Mouse (Mus musculus) left cerebral cortex, postnatal 4 days (tissue): ENCODE results near the gene Lman2. TPM values are rescaled to one million over a fixed set of nuclear protein-coding genes. Genes with fewer than 3 reads are reported as not detected.
A peak's percentile ranks its signal among the peaks of the same experiment; 100 is the strongest.

Source experiments
- DNase-seq: peaks from one replicate; pipeline ENCODE4 v3.0.0-alpha.2; 2022
- intact Hi-C: fragments of 180-260 bp; cut with DNase I; formaldehyde crosslinking; loops from one replicate; pipeline ENCODE4 v1.15.1; 2025
- total RNA-seq, 2 experiments: library from RNA; stranded (reverse); gene quantifications; 2 replicates each; pipeline ENCODE4 v1.2.3; 2021

Lman2 gene
- total RNA-seq = 10 to 100 TPM; 43.1 to 46.8 TPM

DNA sequence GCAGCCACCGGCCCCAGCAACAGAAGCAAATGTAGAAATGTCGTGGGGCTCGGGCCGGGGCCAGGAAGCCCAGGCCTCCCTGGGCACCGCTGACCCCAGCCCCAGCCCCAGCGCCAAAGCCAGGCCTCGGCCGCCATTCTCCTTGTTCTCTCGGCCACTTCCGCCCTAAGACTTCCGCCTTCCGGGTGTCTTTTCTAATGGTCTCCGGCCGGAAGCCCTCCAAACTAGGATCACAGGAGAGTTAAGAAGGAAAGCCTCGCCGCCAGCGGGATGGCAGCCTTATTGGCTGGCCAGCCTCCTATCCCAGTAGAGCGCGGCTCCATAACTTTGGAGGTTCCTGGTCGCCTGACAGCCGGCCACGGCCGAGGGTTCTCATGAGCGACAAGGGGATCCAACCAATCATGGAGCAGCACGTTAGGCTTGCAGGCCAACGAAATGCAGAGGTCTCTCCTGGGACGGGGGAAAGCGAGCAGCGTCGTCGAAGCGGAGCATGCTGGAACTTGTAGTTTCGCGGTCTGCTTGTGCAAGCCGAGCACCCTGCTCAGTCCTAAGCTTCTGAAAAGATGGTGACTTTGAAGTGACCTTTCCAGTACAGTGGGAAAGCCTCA, at the start of gene Lman2:
TSS of gene Lman2 (minus strand) at position 331 of the 608 bp plus-strand sequence.
- intact Hi-C loops = no loop called here

DNA sequence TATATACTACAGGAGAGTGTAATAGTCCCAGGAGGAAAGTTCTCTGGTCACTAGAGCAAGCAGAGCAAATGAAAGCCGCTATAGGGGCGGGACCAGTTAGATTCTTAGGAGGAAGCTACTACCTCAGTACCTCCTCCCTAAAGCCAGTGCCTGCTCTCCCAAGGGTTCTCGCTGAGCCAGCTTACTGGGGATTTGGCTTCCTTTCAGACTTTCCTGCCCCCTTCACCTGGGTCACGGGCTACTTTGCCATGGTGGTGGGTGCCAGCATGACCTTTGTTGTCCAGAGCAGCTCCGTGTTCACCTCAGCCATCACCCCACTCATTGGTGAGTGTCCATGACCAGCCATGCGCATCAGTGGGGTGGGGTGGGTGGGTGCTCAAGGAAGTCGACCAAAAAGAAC, 49.2 kb upstream of the Lman2 start:
- intact Hi-C loops = no loop called here
- no peak for DNase-seq

More for the DNA sequence above, at the start of gene Lman2:
- peak; percentile 97 for DNase-seq

DNA sequence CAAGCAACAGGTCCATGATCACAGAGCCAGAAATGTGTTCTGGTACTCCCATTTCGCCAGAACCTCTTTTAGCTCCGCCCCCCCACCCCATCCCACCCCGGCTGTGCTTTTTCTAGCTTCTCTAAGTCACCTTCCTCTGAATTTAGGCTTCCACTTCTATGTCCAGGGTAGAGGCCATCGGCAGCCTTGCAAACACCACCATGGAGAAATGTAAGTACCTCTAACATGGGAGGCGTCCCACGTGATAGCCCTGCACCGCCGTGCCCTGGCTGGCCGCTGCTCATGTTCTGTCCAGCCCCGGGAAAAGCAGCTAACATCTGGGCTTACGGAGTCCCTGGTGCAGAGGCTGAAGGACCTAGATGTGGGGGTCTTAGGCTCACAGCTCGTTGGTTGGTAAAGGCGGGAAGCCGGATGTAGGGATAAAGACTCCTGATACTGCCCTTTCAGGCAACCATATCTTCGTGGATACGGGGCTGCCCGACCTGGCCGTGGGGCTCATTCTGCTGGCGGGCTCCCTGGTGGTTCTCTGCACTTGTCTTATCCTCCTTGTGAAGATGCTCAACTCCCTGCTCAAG, 46.0 kb upstream of the Lman2 start:
- intact Hi-C loops = loop anchor here (5.0 kb wide), 1 partner anchor 104 kb away; the partner anchor contains the start of gene Pdlim7
- no peak for DNase-seq

DNA sequence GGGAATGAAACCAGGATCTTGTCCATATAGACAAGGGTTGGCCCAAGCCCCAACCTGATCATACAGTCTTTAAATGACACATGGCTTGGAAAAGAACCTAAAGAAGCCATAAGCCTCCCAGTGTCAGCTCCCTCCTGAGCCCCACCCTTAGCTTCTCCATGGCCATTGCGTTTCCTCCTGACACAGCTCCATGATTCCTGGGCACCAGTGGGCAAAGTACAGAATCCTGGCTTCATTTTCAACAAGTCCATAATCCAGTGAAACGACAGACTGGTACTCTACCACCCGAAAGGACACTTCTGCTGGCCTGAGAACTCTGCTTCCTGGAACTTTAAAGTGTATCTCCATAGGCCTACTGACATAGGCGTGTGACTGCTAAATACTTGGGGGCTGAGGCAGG, 44.8 kb upstream of the Lman2 start:
- no peak for DNase-seq
- intact Hi-C loops = loop anchor here (5.0 kb wide), 1 partner anchor 105 kb away; the partner anchor contains the start of gene Pdlim7

DNA sequence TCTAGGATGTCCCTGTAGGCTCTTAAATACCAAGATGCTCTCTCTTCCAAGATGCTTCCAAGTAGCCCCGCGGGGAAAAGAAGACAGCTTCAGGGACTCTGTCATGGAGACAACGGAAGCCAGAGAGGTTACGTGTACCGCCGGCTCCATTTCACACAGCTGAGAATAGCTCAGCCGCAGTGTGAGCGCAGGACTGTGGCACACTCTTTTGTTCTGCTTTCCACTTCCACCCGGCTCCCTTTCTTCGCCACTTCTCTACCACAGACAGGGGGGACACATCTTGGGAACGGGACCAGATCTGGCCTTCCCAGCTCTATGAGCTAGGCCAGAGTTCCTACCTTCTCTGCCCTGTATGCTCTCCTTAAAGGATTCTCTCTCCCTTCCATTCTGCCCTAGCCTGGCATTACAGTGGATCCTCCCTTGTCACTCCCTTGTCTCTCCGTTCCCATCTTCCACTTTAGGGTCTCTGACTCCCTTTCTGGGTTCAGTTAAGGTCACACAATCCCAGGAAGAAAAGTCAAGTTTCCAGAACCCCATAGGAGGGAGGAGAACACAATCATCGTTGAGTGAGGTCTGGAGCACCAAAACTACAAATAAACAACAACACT, 43.3 kb upstream of the Lman2 start:
- intact Hi-C loops = loop anchor here (5.0 kb wide), 1 partner anchor 106 kb away; the partner anchor contains the start of gene Pdlim7
- DNase-seq = no peak

DNA sequence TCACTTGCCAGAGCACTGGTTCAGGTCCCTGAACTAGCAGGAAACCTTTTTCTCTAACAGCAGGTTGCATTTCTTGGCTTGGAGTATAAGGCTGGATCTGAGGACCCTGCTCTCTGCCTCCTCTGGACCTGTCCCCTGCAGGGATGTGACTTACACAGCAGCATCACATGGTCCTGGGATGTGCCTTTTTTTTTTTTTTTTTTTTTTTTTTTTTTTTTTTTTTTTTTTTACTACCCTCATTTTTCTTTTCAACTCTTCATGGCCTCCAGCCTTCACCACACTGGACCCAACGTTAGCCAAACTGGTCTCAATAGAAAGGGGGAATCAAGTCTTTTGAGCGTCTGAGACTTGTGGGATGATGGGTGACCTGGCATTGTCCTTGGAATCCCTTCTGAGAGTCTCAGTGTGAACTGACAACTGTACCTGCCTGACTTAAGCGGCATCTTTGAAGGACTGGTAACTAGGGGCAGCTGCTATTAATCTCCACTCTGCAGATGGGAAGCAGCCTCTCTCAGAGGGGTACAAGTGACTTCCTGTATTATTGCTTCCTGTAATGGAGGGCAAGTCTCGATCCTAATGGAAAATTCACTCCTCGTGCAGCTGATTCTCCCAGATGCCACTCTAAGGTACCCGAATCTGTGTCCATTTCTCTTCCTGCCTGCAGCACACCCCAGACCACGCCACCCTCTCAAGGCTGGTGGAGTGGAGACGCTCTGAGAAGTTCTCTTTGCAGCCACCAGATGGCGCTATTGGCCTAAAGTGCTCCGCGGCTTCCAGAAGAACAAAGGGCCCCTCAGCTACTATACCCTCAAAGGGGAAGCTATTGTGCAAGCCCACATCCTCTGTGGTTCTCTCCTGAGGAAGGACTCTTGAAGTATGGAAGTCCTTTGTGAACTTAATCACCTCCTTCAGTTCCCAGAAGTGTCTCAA, 42.5 kb upstream of the Lman2 start:
- DNase-seq = peak; percentile 78
- intact Hi-C loops = loop anchor here (5.0 kb wide), 1 partner anchor 107 kb away; the partner anchor contains the start of gene Pdlim7

DNA sequence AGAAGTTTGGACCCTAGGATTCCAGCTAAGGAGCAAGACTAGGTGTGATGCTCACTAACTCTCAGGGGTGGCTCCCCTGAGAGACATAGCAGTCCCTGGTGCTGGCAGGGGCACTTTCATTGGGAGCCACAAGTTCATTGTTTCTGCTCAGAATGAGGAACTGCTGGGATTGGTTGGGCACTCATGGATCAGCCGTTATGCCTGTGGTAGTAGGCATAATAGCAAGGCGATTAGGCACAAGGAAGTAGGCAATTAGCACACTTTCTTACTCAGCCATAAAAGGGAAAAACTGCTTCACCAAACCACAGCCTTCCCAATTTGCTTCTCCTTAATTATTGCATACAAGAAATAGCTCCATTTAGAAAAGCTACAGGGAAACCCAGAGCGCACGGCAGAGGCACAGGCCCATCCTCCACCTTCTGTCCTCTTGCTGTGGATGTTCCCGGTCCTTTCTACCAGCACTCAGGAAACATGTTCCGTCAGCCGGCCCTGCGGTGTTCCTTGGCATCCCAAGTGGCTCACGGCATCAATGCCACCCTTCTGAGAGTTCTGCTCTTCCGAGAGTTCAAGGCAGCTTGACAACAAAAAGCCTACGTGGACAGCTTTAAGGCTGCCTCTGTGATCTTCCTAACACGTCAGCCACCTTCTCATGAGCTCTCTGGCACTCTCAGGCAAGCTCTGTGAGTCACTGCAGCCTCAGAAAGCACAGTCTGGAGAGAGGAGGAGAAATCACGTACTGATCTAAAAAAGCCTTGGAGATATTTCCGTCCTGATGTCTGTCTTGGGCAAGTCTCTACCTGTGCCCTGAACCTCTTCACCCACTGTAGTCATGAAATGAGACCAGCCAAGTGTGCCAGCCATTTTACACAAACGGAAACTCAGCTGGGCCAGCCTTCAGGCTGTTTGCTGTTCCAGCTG, 41.6 kb upstream of the Lman2 start:
- intact Hi-C loops = no loop called here

DNA sequence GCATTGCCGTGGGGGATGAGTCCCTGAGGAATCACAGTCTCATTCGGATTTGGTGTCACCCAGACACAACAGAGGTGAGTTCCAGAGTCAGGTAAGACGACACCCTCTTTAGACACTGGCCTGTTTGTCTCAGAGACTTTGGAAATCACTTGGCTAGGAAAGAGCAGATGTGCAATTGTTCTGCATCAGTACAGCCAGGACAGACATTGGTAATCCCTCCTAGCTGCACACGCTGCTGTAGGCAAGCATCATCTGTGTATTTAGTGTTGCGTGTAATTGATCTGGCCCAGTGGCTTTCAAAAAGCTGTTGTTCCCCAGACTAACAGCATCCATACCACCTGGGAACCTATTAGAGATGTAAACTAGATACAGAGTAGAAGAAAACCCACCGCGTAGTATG, 40.7 kb upstream of the Lman2 start:
- intact Hi-C loops = no loop called here

More for the DNA sequence above, 41.6 kb upstream of the Lman2 start:
- DNase-seq = no peak

DNA sequence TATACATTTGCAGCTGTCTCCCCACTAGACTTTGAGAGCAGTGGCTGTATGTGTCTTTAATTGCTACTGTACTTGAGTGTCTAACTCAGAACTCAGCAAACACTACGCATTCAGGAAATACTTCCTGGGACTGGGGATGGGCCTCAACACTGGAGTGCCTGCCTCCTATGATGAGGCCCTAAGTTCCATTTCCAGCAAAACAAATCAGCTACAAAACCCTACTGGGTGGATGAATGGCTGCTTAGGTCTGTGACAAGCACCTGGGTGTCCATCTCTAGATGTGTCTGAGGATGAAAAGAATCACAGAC, 37.4 kb upstream of the Lman2 start:
- intact Hi-C loops = no loop called here
- DNase-seq = no peak

More for the DNA sequence above, 40.7 kb upstream of the Lman2 start:
- DNase-seq = no peak

DNA sequence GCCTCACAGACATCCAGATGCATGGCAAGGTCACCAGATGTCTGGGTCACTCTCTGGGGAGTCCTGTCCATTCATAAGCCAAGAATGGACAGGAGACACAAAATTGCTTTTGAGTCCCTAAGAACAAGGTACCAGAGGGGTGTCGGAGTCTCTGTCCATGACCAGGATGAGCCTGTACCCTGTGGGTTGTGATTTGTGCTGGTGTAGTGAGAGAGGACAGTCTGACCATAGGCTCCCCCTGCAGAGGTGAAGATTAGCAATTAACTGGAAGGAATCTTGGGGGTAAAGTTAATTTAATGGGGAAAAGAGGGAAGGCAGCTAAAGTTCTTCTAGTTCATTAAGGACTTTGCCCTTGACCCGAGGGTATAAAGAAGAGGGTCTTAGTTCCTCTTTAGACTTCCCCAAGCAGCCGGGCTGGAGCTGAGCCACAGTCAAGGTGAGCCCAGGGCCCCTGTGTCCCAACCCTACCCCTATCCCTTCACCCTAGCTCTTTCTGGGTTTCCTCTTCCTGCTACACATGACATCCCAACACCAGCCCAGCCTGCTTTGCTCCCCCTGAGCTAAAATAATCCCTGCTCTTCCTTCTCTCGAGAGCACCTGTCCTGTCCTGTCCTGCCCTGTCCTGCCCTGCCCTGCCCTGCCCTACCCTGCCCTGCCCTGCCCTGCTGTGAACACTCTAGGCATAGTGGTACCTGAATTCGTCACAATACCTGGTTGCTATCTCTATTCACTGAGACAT, 36.9 kb upstream of the Lman2 start:
- DNase-seq = no peak
- intact Hi-C loops = no loop called here

DNA sequence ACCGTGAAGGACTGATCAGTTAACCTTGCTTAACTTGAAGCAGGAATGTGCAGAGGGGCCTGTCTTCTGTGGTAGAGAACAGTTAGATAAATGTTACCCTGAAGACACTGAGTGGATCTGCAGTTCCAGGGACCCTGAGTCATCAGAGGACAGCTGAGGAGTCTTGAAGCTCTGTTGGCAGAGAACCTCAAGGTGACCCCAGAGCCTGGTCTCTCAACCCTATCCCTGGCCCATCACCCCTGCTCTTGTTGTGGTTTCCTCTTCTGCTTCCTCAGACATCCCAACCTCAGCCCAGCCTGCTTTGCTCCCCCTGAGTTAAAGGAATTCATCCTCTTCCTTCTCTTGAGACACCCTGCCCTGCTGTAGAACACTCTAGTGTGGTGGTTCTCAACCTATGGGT, 35.5 kb upstream of the Lman2 start, which contains the start of gene Slc34a1:
TSS of gene Slc34a1 (plus strand) at position 100 of the 400 bp plus-strand sequence.
- no peak for DNase-seq
- intact Hi-C loops = no loop called here

DNA sequence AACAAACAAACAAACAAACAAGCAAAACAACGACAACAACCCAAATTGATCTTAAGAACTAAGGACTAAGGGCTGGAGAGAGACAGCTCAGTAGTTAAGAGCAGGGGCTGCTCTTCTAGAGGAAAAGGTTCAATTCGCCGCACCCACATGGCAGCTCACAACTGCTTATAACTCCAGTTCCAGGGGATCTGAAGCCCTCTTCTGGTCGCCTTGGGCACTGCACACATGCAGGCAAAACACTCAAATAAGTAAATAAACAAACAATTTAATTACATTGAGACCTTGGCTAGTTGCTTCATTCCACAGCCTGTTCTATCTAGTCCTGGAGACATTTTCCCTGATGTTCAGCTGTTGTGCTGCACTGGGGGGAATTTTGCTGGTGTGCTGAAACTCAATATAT, 30.4 kb upstream of the Lman2 start:
- intact Hi-C loops = no loop called here
- DNase-seq = no peak

DNA sequence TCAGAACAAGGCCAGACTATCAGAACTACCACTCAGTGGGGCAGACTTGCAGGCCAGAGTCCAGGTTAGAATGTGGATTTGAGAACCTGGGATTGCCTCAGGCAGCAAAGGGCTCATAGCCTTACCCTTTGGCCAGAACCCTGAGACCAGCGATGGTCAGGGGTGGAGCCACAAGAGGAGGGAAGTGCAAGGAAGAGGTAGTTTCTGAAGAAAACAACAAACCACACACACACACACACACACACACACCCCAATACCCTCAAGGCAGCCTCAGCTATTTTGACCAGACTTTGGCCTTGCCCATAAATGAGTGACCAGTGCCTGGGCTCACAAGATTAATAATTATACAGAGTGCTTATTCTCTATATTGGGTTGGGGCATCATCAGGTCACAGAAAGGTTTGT, 29.0 kb upstream of the Lman2 start:
- intact Hi-C loops = no loop called here
- DNase-seq = no peak

DNA sequence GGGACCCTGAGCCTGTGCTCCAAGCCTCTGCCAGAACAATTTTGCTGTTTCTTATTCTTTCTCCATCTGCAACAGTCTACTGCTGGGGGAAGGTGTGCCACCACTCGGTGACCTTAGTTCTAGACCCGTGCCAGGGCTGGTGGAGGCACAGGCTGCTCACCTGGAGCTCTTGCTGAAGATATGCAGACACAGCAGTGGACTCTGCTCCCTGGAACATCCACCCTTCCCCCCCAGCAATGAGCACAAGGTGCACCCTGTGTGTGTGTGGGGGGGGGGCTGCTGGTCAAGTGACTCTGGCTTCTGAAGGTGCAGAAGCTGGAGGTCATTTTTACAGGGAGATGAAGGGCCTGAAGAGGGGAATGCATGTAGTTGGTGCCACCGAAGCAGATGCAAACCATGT, 28.1 kb upstream of the Lman2 start:
- intact Hi-C loops = no loop called here
- no peak for DNase-seq

DNA sequence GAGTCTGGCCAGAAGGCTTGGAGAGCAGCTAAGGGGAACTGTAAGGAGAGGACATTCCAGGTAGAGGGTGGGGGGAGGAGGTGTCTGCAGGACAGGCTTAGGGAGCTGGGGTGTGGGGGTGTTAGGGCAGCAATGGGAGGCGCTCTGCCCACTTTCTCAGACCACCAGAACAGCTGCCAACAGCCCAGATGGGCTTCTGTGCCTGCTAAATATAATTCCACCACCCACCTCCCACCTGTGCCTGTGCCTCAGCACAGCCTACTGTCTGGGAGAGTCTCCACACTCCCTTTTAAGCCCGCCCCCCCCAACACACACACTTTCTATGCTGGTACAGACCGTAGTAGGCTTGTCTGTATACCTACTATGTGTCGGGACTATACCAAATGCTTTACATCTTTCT, 19.2 kb upstream of the Lman2 start:
- DNase-seq = no peak
- intact Hi-C loops = no loop called here

DNA sequence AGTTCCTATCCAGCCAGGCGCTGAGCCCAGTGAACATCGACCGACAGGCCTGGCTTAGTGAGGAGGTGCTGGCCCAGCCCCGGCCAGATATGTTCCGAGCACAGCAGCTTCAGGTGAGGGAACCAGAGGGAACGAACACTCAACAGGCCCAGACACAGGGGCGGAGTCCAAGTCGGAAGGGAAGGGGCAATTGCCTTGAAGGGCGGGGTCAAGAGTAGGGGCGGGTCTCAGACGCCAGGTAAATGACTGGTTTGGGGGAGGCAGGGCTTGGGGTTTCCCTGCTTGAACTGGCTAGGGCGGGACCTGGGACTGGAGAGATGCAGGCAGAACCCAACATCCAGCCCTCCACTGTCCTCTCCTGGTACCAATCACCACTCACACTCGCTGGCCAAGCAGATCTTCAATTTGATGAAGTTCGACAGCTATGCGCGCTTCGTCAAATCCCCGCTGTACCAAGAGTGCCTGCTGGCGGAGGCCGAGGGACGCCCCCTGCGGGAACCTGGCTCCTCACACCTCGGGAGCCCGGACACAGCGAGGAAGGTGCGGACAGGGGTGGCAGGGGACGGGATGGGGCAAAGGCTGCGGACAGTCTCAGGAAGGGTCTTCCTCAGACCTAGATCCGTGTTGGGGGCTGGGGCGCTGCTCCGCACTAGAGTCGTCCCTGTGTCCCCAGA, 16.5 kb upstream of the Lman2 start:
- intact Hi-C loops = no loop called here

DNA sequence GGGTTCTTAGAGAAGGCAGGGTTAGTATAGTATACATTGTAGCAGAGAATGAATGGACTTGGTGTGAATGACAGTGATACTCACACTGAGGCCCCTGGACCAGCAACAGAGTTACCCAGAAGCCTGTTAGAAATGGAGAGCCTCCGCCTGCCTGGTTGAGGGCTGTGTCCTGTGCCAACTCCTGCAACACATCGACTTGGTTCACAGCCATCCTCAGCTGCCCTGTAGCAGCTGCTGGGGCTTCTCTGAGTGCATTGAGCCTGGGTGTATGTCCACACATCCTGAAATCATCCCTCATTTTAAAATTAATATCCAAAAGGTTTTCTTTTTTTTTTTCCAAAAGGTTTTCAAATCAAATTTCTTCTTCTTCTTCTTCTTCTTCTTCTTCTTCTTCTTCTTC, 13.3 kb upstream of the Lman2 start:
- peak; percentile 53 for DNase-seq
- intact Hi-C loops = no loop called here

More for the DNA sequence above, 16.5 kb upstream of the Lman2 start:
- DNase-seq = no peak

DNA sequence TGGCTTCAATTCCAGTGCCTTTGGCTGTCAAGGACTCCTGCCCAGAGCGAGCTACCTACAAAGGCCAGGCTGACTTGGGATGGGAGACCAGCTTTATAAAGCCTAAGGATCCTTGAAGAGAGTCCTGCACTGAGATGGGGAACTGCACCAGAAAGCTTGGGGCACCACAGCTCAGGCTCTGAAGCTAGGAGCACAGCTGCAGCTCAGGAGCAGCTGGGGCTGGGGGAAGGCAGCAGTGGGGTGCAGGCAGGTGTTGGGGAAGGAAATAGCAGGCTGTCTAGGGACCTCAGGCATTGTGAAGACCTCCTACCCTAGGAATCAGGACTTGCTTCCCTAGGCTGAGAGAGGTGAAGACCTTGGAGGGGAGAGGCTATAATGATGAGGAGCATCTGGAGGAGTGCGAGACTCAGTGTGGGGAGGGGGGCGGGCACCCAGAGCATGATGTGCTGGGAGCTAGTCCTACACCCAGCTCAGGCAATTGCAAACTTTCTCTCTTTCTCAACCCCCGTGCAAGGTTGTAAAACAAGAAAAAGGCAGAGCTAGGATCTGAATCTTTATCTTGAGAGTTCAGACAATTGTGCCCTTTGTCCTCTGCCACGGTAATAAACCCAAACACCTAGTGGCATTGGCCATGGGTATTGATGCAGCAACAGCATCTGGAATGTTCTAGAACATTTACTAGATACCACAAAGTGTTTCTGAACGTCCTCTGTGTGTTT, 11.8 kb upstream of the Lman2 start:
- no peak for DNase-seq
- intact Hi-C loops = no loop called here
